Mouse (Mus musculus): ENCODE measurements at regions not wholly inside any gene's neighbourhood (a gene's known extent, or its start where the extent isn't known, plus 50 kb on each side); places are given as distances from the start of the nearest gene placed in this dataset.
A peak's percentile ranks its signal among the peaks of the same experiment; 100 is the strongest.
"Not testable (repeated sequence)": the region's sequence is repeated elsewhere in the genome, so short reads cannot be mapped to it uniquely, and the experiment has no call there.

DNA sequence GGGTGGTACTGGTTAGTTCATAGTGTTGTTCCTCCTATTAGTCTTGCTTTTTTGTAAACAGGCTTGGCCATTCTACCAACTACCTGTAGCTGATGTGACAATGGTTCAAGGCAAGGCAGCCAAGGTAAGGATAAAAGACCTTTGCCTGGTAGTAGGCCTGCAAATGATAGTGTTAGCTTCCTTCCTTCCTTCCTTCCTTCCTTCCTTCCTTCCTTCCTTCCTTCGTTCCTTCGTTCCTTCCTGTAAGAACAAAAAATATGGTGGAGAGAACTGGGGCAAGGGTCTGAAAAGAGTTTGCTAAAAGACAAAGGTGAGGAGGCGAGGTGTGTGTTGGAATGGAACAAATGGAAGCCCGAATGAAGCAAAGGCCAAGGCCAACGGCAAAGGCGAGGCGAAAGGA is 84.8 kb upstream of the Ezh2 start:
- DNase-seq (ENCODE audit: low read depth in 2 of 2, low spot score in 2 of 2) = not testable (repeated sequence)

DNA sequence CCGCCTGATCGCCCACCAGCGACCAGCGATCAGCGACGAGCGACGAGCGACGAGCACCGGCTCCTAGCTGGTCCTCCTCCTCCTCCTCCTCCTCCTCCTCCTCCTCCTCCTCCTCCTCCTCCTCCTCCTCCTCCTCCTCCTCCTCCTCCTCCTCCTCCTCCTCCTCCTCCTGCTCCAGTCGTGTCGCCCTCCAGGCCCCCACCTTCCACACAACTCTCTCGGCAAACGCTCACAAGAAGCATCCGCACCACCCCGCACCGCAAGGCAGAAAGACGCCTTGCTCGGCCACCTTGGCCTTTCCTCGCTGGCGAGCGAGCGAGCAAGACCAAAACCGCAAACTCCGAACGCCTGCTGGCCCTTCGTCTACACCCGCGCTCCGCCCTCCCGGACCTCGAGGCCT is 77.6 kb upstream of the Ezh2 start:
- DNase-seq (ENCODE audit: low read depth in 2 of 2, low spot score in 2 of 2) = peak; percentile 24 to 36

DNA sequence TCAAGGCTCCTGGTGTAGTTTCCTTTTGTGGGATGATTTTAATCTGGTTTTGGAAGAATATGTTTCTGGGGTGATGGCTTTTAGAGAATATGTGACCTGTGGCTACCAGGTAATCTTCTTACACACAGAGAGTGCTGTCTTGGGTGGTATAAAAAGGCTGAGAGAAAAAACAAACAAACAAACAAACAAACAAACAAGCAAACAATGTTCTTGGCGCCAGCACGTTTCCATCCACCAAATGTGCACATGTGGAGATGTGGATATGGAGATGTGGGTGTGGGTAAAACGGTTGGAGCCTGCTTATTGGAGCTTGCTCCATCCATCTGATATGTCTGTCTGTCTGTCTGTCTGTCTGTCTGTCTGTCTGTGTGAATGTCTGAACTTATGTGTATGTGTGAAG is 57.7 kb upstream of the Ezh2 start:
- DNase-seq (ENCODE audit: low read depth in 2 of 2, low spot score in 2 of 2) = peak; percentile 41 to 44

DNA sequence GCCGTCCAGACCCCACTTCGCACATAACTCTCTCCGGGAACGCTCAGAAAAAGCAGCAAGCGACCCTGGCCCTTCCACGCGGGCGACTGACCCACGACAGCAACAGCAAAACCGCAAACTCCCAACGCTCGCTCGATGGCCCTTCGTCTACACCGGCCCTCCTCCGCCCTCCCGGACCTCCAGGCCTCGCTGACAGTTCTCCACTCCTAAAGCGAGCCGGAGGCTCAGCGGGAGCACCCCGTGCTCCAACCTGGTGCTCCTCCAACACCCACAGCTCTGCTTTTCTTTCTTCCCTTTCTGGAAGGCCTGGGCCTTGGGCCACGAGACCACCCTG is 56.2 kb upstream of the Ezh2 start:
- DNase-seq (ENCODE audit: low read depth in 2 of 2, low spot score in 2 of 2) = not testable (repeated sequence)

DNA sequence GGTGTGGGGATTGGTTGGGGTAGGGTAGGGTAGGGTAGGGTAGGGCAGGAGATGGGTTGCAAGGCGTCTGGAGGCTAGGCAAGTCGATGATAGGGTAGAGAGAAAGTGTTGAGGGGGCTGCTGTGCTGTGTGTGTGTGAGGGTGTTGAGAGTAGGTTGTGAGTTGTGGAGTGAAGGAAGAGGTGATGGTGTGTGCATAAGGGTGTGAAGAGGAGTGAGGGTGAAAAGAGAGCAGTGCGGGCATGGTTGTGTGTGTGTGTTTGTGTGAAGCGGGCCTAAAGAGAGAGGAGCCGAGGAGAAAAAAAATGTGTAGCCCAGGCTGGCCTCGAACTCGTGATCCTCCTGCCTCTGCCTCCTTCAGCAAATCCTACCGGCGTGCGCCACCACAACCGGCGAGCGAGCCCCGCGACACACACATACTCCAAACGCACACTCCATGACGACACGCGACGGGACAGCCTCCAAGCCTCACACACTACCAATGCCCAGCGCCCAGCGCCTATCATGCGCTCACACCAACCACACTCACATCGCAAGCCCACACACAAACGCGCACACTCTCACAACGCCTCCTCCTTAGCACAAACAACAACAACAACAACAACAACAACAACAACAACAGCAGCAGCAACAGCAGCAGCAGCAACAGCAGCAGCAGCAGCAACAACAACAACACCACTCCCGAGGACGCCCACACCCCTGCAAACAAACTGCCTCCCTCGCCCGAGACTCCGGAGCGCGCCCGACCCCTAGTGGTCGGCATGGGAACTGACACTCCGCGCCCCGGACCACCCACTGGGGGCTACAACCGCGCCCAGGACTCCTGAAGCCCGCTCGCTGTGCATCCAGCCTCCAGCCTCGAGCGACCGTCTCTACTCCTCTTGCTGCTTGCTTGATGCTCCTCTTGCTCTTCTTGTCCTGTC is 55.6 kb upstream of the Ezh2 start:
- DNase-seq (ENCODE audit: low read depth in 2 of 2, low spot score in 2 of 2) = peak; percentile 93 to 96

DNA sequence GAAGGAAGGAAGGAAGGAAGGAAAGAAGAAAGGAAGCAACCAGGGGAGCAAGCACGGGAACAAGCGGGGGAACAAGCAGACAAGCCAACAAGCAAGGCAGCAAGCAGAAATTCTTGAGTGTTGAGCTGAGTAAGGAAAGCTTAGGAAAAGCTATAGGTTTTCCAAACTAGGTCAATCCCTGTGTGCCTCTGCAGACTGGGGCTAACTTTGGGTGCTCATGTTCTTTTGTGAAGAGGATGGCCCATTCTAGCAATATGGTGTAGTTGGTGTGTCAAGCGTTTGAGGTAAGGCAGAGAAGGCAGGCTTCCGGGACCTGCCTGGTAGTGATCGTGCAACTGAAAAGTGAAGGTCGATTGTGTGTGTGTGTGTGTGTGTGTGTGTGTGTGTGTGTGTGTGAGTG is 54.8 kb upstream of the Ezh2 start:
- peak in 1 of 2 experiments; percentile 9 for DNase-seq (ENCODE audit: low read depth in 2 of 2, low spot score in 2 of 2)

DNA sequence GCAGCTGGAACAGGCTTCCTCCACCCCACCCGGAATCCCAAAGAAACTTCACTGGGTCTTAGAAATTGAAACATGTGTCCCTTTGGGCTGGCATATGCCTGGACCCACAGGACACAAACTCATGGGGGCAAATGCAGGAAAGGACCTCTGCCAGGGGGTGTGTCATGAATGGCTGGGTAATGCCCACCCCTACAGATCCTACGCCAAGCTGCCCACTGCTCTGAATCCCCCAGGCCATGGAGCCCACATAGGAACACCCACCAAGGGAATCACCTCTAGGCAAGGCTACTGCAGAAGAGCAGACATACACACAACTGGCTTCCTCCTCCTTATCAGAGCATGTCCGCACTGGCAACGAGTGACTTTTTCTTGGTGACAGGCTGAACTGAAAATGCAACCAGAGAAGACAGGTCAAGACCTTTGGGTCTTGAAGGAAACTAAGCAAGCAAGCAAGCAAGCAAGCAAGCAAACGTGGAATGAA is 54.4 kb upstream of the Ezh2 start:
- DNase-seq (ENCODE audit: low read depth in 2 of 2, low spot score in 2 of 2) = peak in 1 of 2 experiments; percentile 18

DNA sequence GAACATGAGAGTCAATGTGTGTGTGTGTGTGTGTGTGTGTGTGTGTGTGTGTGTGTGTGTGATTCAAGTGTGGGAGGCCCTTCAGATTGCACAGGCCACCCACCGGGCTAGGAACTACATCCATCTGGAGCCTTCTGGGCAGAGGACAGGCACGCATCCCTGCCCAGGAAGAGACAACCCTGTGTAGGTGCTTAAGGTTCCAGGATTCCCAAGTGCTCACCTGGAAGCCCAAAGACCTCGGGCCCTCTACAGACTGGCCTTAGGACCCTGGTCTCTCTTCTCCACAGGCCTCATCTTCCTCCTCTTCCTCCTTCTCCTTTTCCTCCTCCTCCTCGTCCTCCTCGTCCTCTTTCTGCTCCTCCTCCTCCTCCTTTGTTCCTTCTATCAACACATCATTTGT is 53.8 kb upstream of the Ezh2 start:
- DNase-seq (ENCODE audit: low read depth in 2 of 2, low spot score in 2 of 2) = no peak

DNA sequence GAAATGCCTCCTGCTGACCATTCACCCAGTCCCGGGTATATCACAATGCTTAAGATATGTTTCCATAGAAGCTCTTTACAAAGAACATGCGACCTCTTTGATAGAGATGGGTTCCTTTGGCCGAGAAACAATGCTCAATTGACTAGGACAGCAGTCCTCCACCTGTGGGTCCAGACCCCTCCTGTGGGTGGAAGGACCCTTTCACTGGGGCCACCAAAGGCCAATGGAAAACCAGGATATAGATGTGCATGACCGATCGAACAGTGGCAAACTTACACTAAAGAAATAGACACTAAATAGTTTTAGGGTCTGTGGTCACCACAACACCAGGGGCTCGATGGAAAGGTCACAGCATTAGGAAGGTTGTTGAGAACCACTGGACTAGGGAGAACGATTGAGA is 53.2 kb upstream of the Ezh2 start:
- DNase-seq (ENCODE audit: low read depth in 2 of 2, low spot score in 2 of 2) = no peak

DNA sequence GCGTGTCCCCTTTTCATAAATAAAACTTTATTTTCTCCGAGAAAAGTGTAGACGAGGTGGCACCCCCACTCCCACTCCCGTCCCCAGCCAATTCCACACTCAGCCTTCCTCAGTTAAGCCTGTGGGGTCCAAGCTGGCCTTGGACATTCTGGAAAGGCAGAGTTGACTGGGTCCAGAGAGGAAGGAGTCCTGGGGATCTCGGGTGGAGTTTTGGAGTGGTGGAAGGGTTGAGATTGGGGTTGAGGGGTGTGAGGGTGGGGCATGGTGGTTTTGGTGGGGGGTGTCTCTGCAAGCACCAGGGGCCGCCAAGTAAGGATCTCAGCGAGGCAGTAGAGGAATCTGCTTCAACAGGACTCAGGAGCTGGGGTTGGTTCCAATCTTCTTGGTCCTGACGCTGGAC is 52.7 kb upstream of the Ezh2 start:
- peak in 1 of 2 experiments; percentile 3 for DNase-seq (ENCODE audit: low read depth in 2 of 2, low spot score in 2 of 2)

DNA sequence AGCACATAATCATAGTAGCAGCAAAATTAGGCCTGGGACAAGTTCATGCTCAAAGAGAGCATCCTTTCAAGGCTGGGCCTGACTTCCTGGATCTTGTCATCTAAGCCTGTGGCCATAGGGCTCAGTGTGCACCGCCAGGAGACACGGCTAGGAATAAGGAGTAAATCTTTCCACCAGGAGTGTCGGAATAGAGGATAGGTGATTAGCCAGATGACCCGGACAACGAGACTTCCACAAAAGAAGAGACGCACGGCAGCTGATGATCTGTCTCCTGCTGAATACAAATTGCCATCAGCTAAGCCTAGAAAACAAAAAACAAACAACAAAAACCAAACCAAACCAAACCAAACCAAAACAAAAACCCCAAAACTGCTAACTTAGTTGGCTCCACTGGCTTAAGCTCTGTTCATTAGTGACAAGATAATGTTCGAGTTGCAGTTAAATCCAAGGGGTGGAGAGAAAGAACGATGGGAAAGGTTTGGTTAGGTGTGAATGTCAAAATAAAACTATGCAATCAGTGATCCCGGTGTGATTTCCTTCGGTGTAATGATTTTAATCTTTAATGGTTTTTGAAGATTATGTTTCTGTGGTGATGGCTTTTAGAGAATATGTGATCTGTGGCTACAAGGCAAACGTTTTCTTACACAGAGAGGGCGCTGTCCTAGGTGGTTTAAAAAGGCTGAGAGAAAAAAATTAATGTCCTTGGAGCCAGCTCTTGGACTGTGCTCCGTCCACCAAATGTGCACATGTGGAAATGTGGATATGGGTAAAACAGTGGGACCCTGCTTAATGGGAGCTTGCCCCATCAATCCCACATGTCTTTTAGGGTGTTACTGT is 51.8 kb upstream of the Ezh2 start:
- DNase-seq (ENCODE audit: low read depth in 2 of 2, low spot score in 2 of 2) = no peak

DNA sequence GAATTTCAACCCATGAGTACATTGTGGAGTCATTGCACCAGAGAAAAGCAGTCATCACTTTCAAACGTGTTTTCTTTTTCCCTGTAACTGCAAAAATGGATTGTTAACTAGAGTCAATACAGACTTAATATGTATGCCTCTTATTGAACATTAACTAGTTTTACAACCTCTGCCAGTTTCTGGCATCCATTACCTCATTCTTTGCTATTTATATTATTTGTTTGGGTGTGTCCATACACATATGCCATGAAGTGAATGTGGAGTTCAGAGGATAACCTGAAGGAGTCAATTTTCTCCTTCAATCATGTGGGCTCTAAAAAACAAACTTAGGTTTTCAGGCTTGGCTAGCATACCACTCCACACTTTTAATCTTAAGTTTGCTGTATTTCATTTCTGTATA is 50.9 kb upstream of the Ezh2 start:
- DNase-seq (ENCODE audit: low read depth in 2 of 2, low spot score in 2 of 2) = no peak

Measured in CD8-positive naive resting alpha-beta T cell, adult 2 months (primary cell).